Mouse (Mus musculus) frontal cortex, postnatal 25 days (tissue): ENCODE results near the gene Zfp408.
A peak's percentile ranks its signal among the peaks of the same experiment; 100 is the strongest.
"Not testable (repeated sequence)": the region's sequence is repeated elsewhere in the genome, so short reads cannot be mapped to it uniquely, and the experiment has no call there.

ENCODE experiments used
- DNase-seq, 2 experiments: peaks; one replicate each; pipeline ENCODE4 v3.0.0; 2022; ENCODE audit warnings: low spot score in 2 of 2

The Zfp408 gene

GRCm38 (mm10) chr2:91651458-91652258 is 2.1 kb upstream of the Zfp408 start:
- DNase-seq = no peak

- no peak for DNase-seq
Measured at GRCm38 (mm10) chr2:91650360-91650995, 887 bp upstream of the Zfp408 start.

GRCm38 (mm10) chr2:91649152-91649551 is 439 bp downstream of the Zfp408 start:
- DNase-seq = no peak

GRCm38 (mm10) chr2:91646733-91647132 is 2.9 kb downstream of the Zfp408 start:
- peak in 1 of 2 experiments; percentile 37 for DNase-seq

GRCm38 (mm10) chr2:91645811-91646210 is 3.8 kb downstream of the Zfp408 start:
- DNase-seq = no peak

GRCm38 (mm10) chr2:91645354-91645753 is 4.2 kb downstream of the Zfp408 start:
- DNase-seq = no peak

GRCm38 (mm10) chr2:91644021-91644420 is 5.6 kb downstream of the Zfp408 start:
- no peak for DNase-seq

GRCm38 (mm10) chr2:91642825-91643415 is 6.7 kb downstream of the Zfp408 start:
- DNase-seq = no peak

GRCm38 (mm10) chr2:91638931-91639330 is 10.7 kb downstream of the Zfp408 start:
- no peak for DNase-seq

GRCm38 (mm10) chr2:91636727-91637338 is 12.8 kb downstream of the Zfp408 start:
- DNase-seq = no peak

GRCm38 (mm10) chr2:91636229-91636628 is 13.4 kb downstream of the Zfp408 start, which contains the start of gene F2:
F2 (minus strand) TSS chr2:91636414.
- no peak for DNase-seq

GRCm38 (mm10) chr2:91635486-91635885 is 14.1 kb downstream of the Zfp408 start:
- DNase-seq = no peak

GRCm38 (mm10) chr2:91634841-91635240 is 14.8 kb downstream of the Zfp408 start:
- no peak for DNase-seq

GRCm38 (mm10) chr2:91633334-91633977 is 16.1 kb downstream of the Zfp408 start:
- no peak for DNase-seq

GRCm38 (mm10) chr2:91632316-91632715 is 17.3 kb downstream of the Zfp408 start:
- no peak for DNase-seq

GRCm38 (mm10) chr2:91631826-91632225 is 17.8 kb downstream of the Zfp408 start:
- DNase-seq = no peak

GRCm38 (mm10) chr2:91630384-91630783 is 19.2 kb downstream of the Zfp408 start:
- no peak for DNase-seq

- DNase-seq = no peak
Measured at GRCm38 (mm10) chr2:91629682-91630081, 19.9 kb downstream of the Zfp408 start.

GRCm38 (mm10) chr2:91628171-91628570 is 21.4 kb downstream of the Zfp408 start:
- DNase-seq = no peak

- no peak for DNase-seq
Measured at GRCm38 (mm10) chr2:91627486-91627885, 22.1 kb downstream of the Zfp408 start.

- DNase-seq = not testable (repeated sequence)
Measured at GRCm38 (mm10) chr2:91623366-91623765, 26.2 kb downstream of the Zfp408 start.

GRCm38 (mm10) chr2:91622356-91622755 is 27.2 kb downstream of the Zfp408 start:
- no peak for DNase-seq
